Mouse (Mus musculus): ENCODE measurements around the gene Lingo2. TPM values are rescaled to one million over a fixed set of nuclear protein-coding genes. Genes with fewer than 3 reads are reported as not detected.
A peak's percentile ranks its signal among the peaks of the same experiment; 100 is the strongest.

The Lingo2 gene
- total RNA-seq, 2 experiments from 2014 or later: 37.0 to 51.2 TPM

GRCm38 (mm10) chr4:35885591-35886542 is 1065.7 kb downstream of the Lingo2 start:
- DNase-seq (ENCODE audit: extremely low spot score in 1 of 2, low spot score in 1 of 2): no peak

GRCm38 (mm10) chr4:35884946-35885460 is 1066.5 kb downstream of the Lingo2 start:
- no peak for DNase-seq (ENCODE audit: extremely low spot score in 1 of 2, low spot score in 1 of 2)

- no peak for DNase-seq (ENCODE audit: extremely low spot score in 1 of 2, low spot score in 1 of 2)
These were observed 1105.0 kb downstream of the Lingo2 start for GRCm38 (mm10) chr4:35846518-35846917.

GRCm38 (mm10) chr4:35845140-35845539 is 1106.4 kb downstream of the Lingo2 start:
- DNase-seq (ENCODE audit: extremely low spot score in 1 of 2, low spot score in 1 of 2): peak; percentile 26 to 32

- DNase-seq (ENCODE audit: extremely low spot score in 1 of 2, low spot score in 1 of 2): peak in 1 of 2 experiments; percentile 9
These were observed 1107.0 kb downstream of the Lingo2 start for GRCm38 (mm10) chr4:35844518-35844917.

GRCm38 (mm10) chr4:35823322-35823870 is 1128.2 kb downstream of the Lingo2 start:
- no peak for DNase-seq (ENCODE audit: extremely low spot score in 1 of 2, low spot score in 1 of 2)

- no peak for DNase-seq (ENCODE audit: extremely low spot score in 1 of 2, low spot score in 1 of 2)
These were observed 1130.8 kb downstream of the Lingo2 start for GRCm38 (mm10) chr4:35820701-35821100.

GRCm38 (mm10) chr4:35814698-35815097 is 1136.8 kb downstream of the Lingo2 start:
- DNase-seq (ENCODE audit: extremely low spot score in 1 of 2, low spot score in 1 of 2): no peak

GRCm38 (mm10) chr4:35807497-35808210 is 1143.9 kb downstream of the Lingo2 start:
- DNase-seq (ENCODE audit: extremely low spot score in 1 of 2, low spot score in 1 of 2): no peak

- no peak for DNase-seq (ENCODE audit: extremely low spot score in 1 of 2, low spot score in 1 of 2)
These were observed 1144.6 kb downstream of the Lingo2 start for GRCm38 (mm10) chr4:35806881-35807464.

- no peak for DNase-seq (ENCODE audit: extremely low spot score in 1 of 2, low spot score in 1 of 2)
These were observed 1167.2 kb downstream of the Lingo2 start for GRCm38 (mm10) chr4:35784255-35784921.

GRCm38 (mm10) chr4:35770810-35771209 is 1180.7 kb downstream of the Lingo2 start:
- DNase-seq (ENCODE audit: extremely low spot score in 1 of 2, low spot score in 1 of 2): no peak

- no peak for DNase-seq (ENCODE audit: extremely low spot score in 1 of 2, low spot score in 1 of 2)
These were observed 1184.6 kb downstream of the Lingo2 start for GRCm38 (mm10) chr4:35766905-35767304.

- DNase-seq (ENCODE audit: extremely low spot score in 1 of 2, low spot score in 1 of 2): no peak
These were observed 1190.4 kb downstream of the Lingo2 start for GRCm38 (mm10) chr4:35761181-35761580.

GRCm38 (mm10) chr4:35752121-35752860 is 1199.3 kb downstream of the Lingo2 start:
- DNase-seq (ENCODE audit: extremely low spot score in 1 of 2, low spot score in 1 of 2): no peak

GRCm38 (mm10) chr4:35746693-35747092 is 1204.9 kb downstream of the Lingo2 start:
- no peak for DNase-seq (ENCODE audit: extremely low spot score in 1 of 2, low spot score in 1 of 2)

GRCm38 (mm10) chr4:35724774-35725173 is 1226.8 kb downstream of the Lingo2 start:
- DNase-seq (ENCODE audit: extremely low spot score in 1 of 2, low spot score in 1 of 2): no peak

- DNase-seq (ENCODE audit: extremely low spot score in 1 of 2, low spot score in 1 of 2): no peak
These were observed 1247.4 kb downstream of the Lingo2 start for GRCm38 (mm10) chr4:35704126-35704525.

- no peak for DNase-seq (ENCODE audit: extremely low spot score in 1 of 2, low spot score in 1 of 2)
These were observed 1248.9 kb downstream of the Lingo2 start for GRCm38 (mm10) chr4:35702661-35703060.
